Mouse (Mus musculus): ENCODE data around the gene Gpc3. TPM values are rescaled to one million over a fixed set of nuclear protein-coding genes. Genes with fewer than 3 reads are reported as not detected.

Gene Gpc3
- polyA plus RNA-seq, 1 experiment = 9.2 TPM

GRCm38 (mm10) chrX:52287944-52288343 is 325.8 kb downstream of the Gpc3 start:
- no peak for DNase-seq
- no peaks in the 10 kb centered on the region for H3K27me3 ChIP-seq (ENCODE audit: control insufficient read depth, insufficient read depth, low read length)
- H3K36me3 ChIP-seq (ENCODE audit: control insufficient read depth, insufficient read depth, low read length) = no peaks in the 10 kb centered on the region
- no peak for TF ChIP-seq POLR2A (IDR thresholded peaks at IDR 0.05; ENCODE audit: control insufficient read depth, extremely low read depth, insufficient read depth, low read length, poor library complexity)
- TF ChIP-seq CTCF (IDR thresholded peaks at IDR 0.05; ENCODE audit: borderline replicate concordance, control insufficient read depth, extremely low read depth, insufficient read depth, low read length, poor library complexity) = no peak
- no peaks in the 10 kb centered on the region for H3K4me1 ChIP-seq (replicated peaks; ENCODE audit: control insufficient read depth, insufficient read depth, low read length)
- WGBS = 94% methylated on average over 6 of the region's 6 CpGs
- H3K4me3 ChIP-seq (ENCODE audit: control insufficient read depth, insufficient read depth, low read length) = no peak overlapping the region
- no peak overlapping the region for H3K27ac ChIP-seq (ENCODE audit: control insufficient read depth, insufficient read depth, low read length)

- Histone ChIP-seq H3K4me3 (ENCODE audit: control insufficient read depth, insufficient read depth, low read length) (no peak overlapping the region), H3K27ac (ENCODE audit: control insufficient read depth, insufficient read depth, low read length) (no peak overlapping the region), H3K36me3 (ENCODE audit: control insufficient read depth, insufficient read depth, low read length) (no peaks in the 10 kb centered on the region), H3K27me3 (ENCODE audit: control insufficient read depth, insufficient read depth, low read length) (no peaks in the 10 kb centered on the region), H3K4me1 (replicated peaks; ENCODE audit: control insufficient read depth, insufficient read depth, low read length) (no peaks in the 10 kb centered on the region)
- WGBS = 90% methylated on average over 4 of the region's 4 CpGs
- DNase-seq = no peak
- no peak for TF ChIP-seq POLR2A (IDR thresholded peaks at IDR 0.05; ENCODE audit: control insufficient read depth, extremely low read depth, insufficient read depth, low read length, poor library complexity)
- TF ChIP-seq CTCF (IDR thresholded peaks at IDR 0.05; ENCODE audit: borderline replicate concordance, control insufficient read depth, extremely low read depth, insufficient read depth, low read length, poor library complexity) = no peak
Measured at GRCm38 (mm10) chrX:52282070-52282469, 331.7 kb downstream of the Gpc3 start.

GRCm38 (mm10) chrX:52281103-52281900 is 332.4 kb downstream of the Gpc3 start:
- Histone ChIP-seq H3K36me3 (ENCODE audit: control insufficient read depth, insufficient read depth, low read length) (no peaks in the 10 kb centered on the region), H3K4me1 (replicated peaks; ENCODE audit: control insufficient read depth, insufficient read depth, low read length) (no peaks in the 10 kb centered on the region), H3K27me3 (ENCODE audit: control insufficient read depth, insufficient read depth, low read length) (no peaks in the 10 kb centered on the region), H3K27ac (ENCODE audit: control insufficient read depth, insufficient read depth, low read length) (no peak overlapping the region), H3K4me3 (ENCODE audit: control insufficient read depth, insufficient read depth, low read length) (no peak overlapping the region)
- no peak for DNase-seq
- TF ChIP-seq CTCF (IDR thresholded peaks at IDR 0.05; ENCODE audit: borderline replicate concordance, control insufficient read depth, extremely low read depth, insufficient read depth, low read length, poor library complexity) (no peak), POLR2A (IDR thresholded peaks at IDR 0.05; ENCODE audit: control insufficient read depth, extremely low read depth, insufficient read depth, low read length, poor library complexity) (no peak)
- 93% methylated on average over 6 of the region's 6 CpGs for WGBS

GRCm38 (mm10) chrX:52278687-52279359 is 334.9 kb downstream of the Gpc3 start:
- no peak for TF ChIP-seq POLR2A (IDR thresholded peaks at IDR 0.05; ENCODE audit: control insufficient read depth, extremely low read depth, insufficient read depth, low read length, poor library complexity)
- no peak for TF ChIP-seq CTCF (IDR thresholded peaks at IDR 0.05; ENCODE audit: borderline replicate concordance, control insufficient read depth, extremely low read depth, insufficient read depth, low read length, poor library complexity)
- Histone ChIP-seq H3K36me3 (ENCODE audit: control insufficient read depth, insufficient read depth, low read length) (no peaks in the 10 kb centered on the region), H3K27me3 (ENCODE audit: control insufficient read depth, insufficient read depth, low read length) (no peaks in the 10 kb centered on the region), H3K4me1 (replicated peaks; ENCODE audit: control insufficient read depth, insufficient read depth, low read length) (no peaks in the 10 kb centered on the region), H3K4me3 (ENCODE audit: control insufficient read depth, insufficient read depth, low read length) (no peak overlapping the region), H3K27ac (ENCODE audit: control insufficient read depth, insufficient read depth, low read length) (no peak overlapping the region)
- WGBS = 82% methylated on average over 3 of the region's 3 CpGs
- DNase-seq = no peak

GRCm38 (mm10) chrX:52277599-52277998 is 336.2 kb downstream of the Gpc3 start:
- H3K27me3 ChIP-seq (ENCODE audit: control insufficient read depth, insufficient read depth, low read length) = no peaks in the 10 kb centered on the region
- H3K27ac ChIP-seq (ENCODE audit: control insufficient read depth, insufficient read depth, low read length) = no peak overlapping the region
- DNase-seq = no peak
- no peak overlapping the region for H3K4me3 ChIP-seq (ENCODE audit: control insufficient read depth, insufficient read depth, low read length)
- H3K4me1 ChIP-seq (replicated peaks; ENCODE audit: control insufficient read depth, insufficient read depth, low read length) = no peaks in the 10 kb centered on the region
- 85% methylated on average over 1 of the region's 1 CpGs for WGBS
- TF ChIP-seq CTCF (IDR thresholded peaks at IDR 0.05; ENCODE audit: borderline replicate concordance, control insufficient read depth, extremely low read depth, insufficient read depth, low read length, poor library complexity) (no peak), POLR2A (IDR thresholded peaks at IDR 0.05; ENCODE audit: control insufficient read depth, extremely low read depth, insufficient read depth, low read length, poor library complexity) (no peak)
- no peaks in the 10 kb centered on the region for H3K36me3 ChIP-seq (ENCODE audit: control insufficient read depth, insufficient read depth, low read length)

- no peak for TF ChIP-seq POLR2A (IDR thresholded peaks at IDR 0.05; ENCODE audit: control insufficient read depth, extremely low read depth, insufficient read depth, low read length, poor library complexity)
- no peak for TF ChIP-seq CTCF (IDR thresholded peaks at IDR 0.05; ENCODE audit: borderline replicate concordance, control insufficient read depth, extremely low read depth, insufficient read depth, low read length, poor library complexity)
- no peak overlapping the region for H3K27ac ChIP-seq (ENCODE audit: control insufficient read depth, insufficient read depth, low read length)
- no peaks in the 10 kb centered on the region for H3K4me1 ChIP-seq (replicated peaks; ENCODE audit: control insufficient read depth, insufficient read depth, low read length)
- no peak for DNase-seq
- no peak overlapping the region for H3K4me3 ChIP-seq (ENCODE audit: control insufficient read depth, insufficient read depth, low read length)
- 82% methylated on average over 7 of the region's 7 CpGs for WGBS
- no peaks in the 10 kb centered on the region for H3K36me3 ChIP-seq (ENCODE audit: control insufficient read depth, insufficient read depth, low read length)
- H3K27me3 ChIP-seq (ENCODE audit: control insufficient read depth, insufficient read depth, low read length) = no peaks in the 10 kb centered on the region
Measured at GRCm38 (mm10) chrX:52273016-52273415, 340.7 kb downstream of the Gpc3 start.
